Mouse (Mus musculus) lung, postnatal 0 days (tissue): ENCODE measurements around the gene Polr3b.

Experiments used
- CTCF ChIP-seq: IDR thresholded peaks from 2 replicates; pipeline ENCODE4 v1.5.1; 2016; ENCODE audit warnings: antibody characterized with exemption, mild to moderate bottlenecking
- EP300 ChIP-seq: IDR thresholded peaks from 2 replicates; pipeline ENCODE4 v1.6.1; 2016; ENCODE audit warnings: antibody characterized with exemption, mild to moderate bottlenecking, control low read depth

GRCm38 (mm10) chr10:84756435-84757095 is 134.5 kb downstream of the Polr3b start:
- TF ChIP-seq CTCF (no peak), EP300 (no peak)
